Mouse (Mus musculus): ENCODE data around the gene Acvrl1. TPM values are rescaled to one million over a fixed set of nuclear protein-coding genes. Genes with fewer than 3 reads are reported as not detected.
A peak's percentile ranks its signal among the peaks of the same experiment; 100 is the strongest.
"Not testable (repeated sequence)": the region's sequence is repeated elsewhere in the genome, so short reads cannot be mapped to it uniquely, and the experiment has no call there.

Acvrl1 gene
- total RNA-seq, 1 experiment from 2014 or later = 6.1 TPM

GRCm38 (mm10) chr15:101105496-101105994, 22.8 kb upstream of the Acvrl1 start:
- ATAC-seq (ENCODE audit: extremely low read depth, insufficient number of reproducible peaks, low FRiP score, poor library complexity, severe bottlenecking) = peak; percentile 78; the same call in 1 of the 2 replicates

GRCm38 (mm10) chr15:101106011-101106410, 22.3 kb upstream of the Acvrl1 start:
- no peak for ATAC-seq (ENCODE audit: extremely low read depth, insufficient number of reproducible peaks, low FRiP score, poor library complexity, severe bottlenecking)

GRCm38 (mm10) chr15:101107906-101108671, 20.2 kb upstream of the Acvrl1 start:
- no peak for ATAC-seq (ENCODE audit: extremely low read depth, insufficient number of reproducible peaks, low FRiP score, poor library complexity, severe bottlenecking)

GRCm38 (mm10) chr15:101113176-101113575, 15.1 kb upstream of the Acvrl1 start:
- peak; percentile 37; the same call in 1 of the 2 replicates for ATAC-seq (ENCODE audit: extremely low read depth, insufficient number of reproducible peaks, low FRiP score, poor library complexity, severe bottlenecking)

DNA sequence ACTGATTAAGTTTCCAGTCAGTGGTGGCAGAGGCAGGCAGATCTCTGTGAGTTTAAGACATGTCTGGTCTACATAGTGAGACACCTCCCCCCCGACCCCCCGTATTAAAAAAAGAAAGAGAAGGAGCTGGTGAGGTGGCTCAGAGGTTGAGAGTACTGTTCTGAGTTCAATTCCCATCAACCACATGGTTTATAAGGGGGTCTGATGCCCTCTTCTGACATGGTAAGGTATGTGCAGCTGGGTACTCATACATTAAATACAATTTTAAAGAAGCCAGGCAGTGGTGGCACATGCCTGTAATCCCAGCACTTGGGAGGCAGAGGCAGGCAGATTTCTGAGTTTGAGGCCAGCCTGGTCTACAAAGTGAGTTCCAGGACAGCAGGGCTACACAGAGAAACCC, 14.5 kb upstream of the Acvrl1 start:
- not testable (repeated sequence) for ATAC-seq (ENCODE audit: extremely low read depth, insufficient number of reproducible peaks, low FRiP score, poor library complexity, severe bottlenecking)

GRCm38 (mm10) chr15:101115511-101116110, 12.7 kb upstream of the Acvrl1 start, which contains the start of gene Ankrd33:
Ankrd33 (plus strand) TSS chr15:101115755.
- ATAC-seq (ENCODE audit: extremely low read depth, insufficient number of reproducible peaks, low FRiP score, poor library complexity, severe bottlenecking) = no peak

DNA sequence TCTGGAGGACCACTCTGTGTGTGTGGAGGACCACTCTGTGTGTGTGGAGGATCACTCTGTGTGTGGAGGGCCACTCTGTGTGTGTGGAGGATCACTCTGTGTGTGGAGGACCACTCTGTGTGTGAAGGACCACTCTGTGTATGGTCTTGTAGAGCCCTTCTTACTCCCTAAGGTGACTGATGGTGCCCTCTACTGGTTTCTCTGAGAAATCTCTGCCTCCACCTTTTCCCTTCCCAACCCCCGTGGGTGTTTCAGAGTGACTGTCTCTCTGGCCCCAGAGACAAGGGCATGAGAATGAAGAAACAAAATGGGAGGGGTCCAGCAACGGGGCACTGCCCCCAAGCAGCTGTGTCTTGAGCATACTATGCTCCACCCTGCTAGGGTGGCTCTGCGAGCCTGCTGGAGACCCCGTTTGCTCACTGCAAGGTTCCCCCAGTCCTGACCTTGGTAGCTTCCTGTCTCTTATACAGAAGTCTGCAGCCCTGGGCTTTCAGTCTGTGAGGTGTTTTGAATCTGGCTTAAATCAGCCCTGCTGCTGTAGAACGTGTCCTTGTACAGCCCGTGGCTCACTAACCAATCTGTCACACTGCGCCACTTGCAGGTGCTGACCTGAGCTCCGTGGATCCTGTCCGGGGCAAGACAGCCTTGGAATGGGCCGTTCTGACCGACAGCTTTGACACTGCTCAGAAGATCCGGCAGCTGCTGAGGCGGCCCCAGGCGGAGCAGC, 9.8 kb upstream of the Acvrl1 start:
- no peak for ATAC-seq (ENCODE audit: extremely low read depth, insufficient number of reproducible peaks, low FRiP score, poor library complexity, severe bottlenecking)

DNA sequence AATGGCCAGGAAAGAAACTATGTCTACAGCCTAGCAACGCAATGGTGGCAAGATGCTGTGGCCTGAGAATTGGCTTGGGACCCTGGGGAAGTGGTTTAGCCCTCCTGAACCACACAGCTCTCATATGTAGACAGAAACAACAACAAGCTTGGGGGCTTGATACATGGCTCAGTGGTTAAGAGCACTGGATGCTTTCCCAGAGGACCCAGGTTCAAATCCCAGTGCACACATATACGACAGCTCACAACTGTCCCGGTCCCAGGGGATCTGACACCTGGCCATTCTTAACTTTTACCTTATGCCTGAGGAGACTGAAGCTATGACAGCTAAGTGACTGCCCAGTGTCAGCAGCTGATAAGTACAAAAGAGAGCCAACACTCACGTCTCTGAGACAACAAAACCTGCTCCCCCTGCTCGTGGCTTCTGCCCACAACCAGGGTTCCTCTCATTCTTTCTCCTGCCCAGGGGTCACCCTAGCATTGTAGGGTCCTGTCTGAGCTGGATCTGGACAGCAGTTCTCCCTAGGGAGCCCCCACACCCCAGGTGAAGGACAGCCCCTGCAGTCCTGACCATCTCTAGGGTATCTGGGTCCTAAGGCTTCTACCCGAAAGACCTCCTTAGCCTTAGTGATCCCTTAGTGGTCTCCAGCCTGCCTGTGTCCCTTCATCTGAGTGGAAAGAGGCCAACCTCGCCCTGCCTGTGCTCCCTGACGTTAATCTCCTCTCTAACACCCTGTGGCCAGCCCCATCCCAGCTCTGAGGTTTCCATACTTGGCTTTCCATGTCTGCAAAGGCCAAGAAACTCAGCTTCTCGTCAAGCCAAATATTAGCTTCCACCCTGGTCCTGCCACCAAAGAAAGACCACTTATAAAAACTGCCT, 6.7 kb upstream of the Acvrl1 start:
- no peak for ATAC-seq (ENCODE audit: extremely low read depth, insufficient number of reproducible peaks, low FRiP score, poor library complexity, severe bottlenecking)

- ATAC-seq (ENCODE audit: extremely low read depth, insufficient number of reproducible peaks, low FRiP score, poor library complexity, severe bottlenecking) = no peak
These were observed 6.1 kb upstream of the Acvrl1 start for GRCm38 (mm10) chr15:101122290-101122589.

DNA sequence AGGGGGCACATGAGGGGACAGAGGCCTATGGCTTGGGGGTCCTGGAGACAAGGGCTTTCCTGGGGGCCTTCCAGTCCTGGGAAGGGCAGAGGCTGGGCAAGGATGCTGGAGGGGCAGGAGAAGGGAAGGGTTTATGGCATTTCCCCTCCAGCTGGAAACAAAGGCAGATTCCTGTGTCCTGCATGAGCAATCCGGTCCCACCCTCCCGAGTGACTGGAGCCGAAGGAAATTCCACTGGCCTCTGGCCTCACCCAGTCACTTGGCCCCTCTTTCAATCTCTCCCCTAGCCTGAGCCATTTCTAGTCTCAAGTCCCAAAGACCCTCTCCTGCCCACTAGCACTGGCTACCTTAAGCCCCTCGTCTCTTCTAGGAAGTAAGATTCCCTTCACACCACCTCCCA, 5.1 kb upstream of the Acvrl1 start:
- ATAC-seq (ENCODE audit: extremely low read depth, insufficient number of reproducible peaks, low FRiP score, poor library complexity, severe bottlenecking) = no peak

DNA sequence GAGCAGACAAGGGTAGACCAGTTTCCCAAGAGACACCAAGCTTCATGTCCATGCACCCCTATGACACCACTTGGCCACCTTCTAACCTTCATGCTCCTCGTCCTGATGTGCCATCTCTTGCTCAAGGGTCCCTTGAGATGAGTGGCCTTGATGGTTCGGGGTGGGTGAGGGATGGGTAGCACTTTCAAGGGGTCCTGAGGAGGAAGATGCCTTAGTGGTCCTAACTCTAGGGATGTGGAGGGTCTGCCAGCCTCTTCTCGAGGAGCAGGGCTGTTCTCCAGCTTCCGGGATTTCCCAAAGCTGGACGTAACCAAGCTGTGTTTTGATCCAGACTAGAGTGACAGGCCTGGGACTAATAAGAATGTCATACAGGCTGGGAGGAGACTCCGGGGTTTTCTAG, 2.8 kb upstream of the Acvrl1 start:
- ATAC-seq (ENCODE audit: extremely low read depth, insufficient number of reproducible peaks, low FRiP score, poor library complexity, severe bottlenecking) = no peak

DNA sequence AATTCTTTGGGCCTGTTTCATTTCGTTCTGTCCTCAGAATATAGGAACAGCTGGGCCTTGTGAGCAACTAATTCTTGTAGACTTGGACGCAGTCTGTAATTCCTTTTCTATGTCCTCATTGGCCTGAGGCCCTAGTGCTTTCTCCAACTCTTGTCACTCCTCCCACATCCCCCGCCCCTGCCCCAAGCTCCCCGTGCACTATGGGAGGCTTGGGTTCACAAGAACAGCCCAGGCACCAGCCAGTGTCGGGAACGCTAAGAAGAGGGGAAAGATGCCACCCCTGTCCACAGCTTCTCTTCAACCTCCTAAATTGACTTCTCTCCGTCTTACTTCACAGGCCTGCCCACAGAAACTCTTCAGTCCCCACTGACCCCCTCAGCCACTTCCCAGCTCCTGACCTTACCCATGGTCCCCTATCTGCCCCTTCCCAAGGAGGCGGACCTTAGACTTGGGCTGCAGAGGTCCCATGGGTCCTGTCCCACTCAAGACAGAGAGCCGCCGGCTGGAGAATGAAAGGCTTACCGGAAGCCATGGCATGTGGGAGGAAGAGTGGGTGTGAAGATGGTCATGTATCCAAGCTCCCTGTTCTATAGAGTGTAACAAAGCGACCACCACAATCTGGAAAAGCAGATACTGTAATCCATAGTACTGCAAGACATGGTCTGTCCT, 1.3 kb upstream of the Acvrl1 start:
- ATAC-seq (ENCODE audit: extremely low read depth, insufficient number of reproducible peaks, low FRiP score, poor library complexity, severe bottlenecking) = no peak

- no peak for ATAC-seq (ENCODE audit: extremely low read depth, insufficient number of reproducible peaks, low FRiP score, poor library complexity, severe bottlenecking)
These were observed 1.1 kb downstream of the Acvrl1 start for GRCm38 (mm10) chr15:101129412-101129811.

GRCm38 (mm10) chr15:101131498-101131897, 3.2 kb downstream of the Acvrl1 start:
- ATAC-seq (ENCODE audit: extremely low read depth, insufficient number of reproducible peaks, low FRiP score, poor library complexity, severe bottlenecking) = no peak

GRCm38 (mm10) chr15:101132041-101132440, 3.7 kb downstream of the Acvrl1 start:
- no peak for ATAC-seq (ENCODE audit: extremely low read depth, insufficient number of reproducible peaks, low FRiP score, poor library complexity, severe bottlenecking)

- no peak for ATAC-seq (ENCODE audit: extremely low read depth, insufficient number of reproducible peaks, low FRiP score, poor library complexity, severe bottlenecking)
These were observed 4.4 kb downstream of the Acvrl1 start for GRCm38 (mm10) chr15:101132761-101133160.

DNA sequence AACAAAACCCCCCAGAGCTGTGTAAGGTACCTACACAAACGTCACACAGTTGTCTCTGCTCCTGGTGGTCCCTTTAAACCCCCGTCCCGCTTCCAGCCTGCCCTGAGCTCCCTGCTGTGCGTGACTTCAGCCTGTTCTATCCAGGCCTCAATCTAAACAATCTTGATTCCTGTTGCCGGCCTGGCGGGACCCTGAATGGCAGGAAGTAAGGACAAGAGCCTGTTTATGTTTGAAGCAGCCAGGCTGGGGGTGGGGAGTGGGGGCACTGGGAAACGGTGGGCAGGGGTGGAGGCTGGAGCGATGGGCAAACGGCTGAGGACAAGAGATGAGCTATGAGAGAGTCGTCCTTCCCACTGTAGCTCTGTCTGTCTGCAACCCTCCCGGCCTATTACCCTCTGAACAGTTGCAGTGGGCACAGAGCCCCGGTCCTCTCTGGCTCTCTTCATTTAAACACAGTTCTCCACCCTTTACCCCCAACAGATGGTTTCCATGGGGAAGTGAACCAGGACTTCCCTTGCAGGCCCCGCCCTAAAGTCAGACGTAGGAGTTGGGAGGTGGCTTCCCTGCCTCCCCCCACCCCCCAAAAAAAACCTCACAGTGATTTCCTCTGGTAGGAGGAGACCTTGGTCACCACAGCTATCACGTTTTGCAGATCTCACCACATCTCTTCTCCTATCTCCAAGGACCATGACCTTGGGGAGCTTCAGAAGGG, 5.8 kb downstream of the Acvrl1 start:
- ATAC-seq (ENCODE audit: extremely low read depth, insufficient number of reproducible peaks, low FRiP score, poor library complexity, severe bottlenecking) = peak; percentile 33

DNA sequence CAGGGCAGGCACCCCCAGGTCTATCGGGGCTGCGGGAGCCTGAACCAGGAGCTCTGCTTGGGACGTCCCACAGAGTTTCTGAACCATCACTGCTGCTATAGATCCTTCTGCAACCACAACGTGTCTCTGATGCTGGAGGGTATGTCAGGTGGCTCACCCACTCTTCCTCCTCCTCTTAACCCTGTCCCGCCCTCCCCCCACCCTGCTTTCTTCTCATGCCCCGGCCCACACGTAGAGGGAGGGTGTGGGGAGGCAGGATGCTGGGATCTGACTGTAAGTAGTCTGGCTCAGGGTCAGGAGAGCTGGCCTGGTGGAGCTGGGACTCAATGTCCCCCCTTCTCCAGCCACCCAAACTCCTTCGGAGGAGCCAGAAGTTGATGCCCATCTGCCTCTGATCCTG, 7.1 kb downstream of the Acvrl1 start:
- no peak for ATAC-seq (ENCODE audit: extremely low read depth, insufficient number of reproducible peaks, low FRiP score, poor library complexity, severe bottlenecking)

Measured in neutrophil, adult 5-6 weeks (primary cell).